Mouse (Mus musculus) thymus, adult 18-20 months (tissue): Measurements from ENCODE around the gene Hadh.

Source experiments
- DNase-seq, 2 experiments: peaks; one replicate each; pipeline ENCODE4 v3.0.0; 2022; ENCODE audit warnings: mixed read lengths in 2 of 2

The Hadh gene

DNA sequence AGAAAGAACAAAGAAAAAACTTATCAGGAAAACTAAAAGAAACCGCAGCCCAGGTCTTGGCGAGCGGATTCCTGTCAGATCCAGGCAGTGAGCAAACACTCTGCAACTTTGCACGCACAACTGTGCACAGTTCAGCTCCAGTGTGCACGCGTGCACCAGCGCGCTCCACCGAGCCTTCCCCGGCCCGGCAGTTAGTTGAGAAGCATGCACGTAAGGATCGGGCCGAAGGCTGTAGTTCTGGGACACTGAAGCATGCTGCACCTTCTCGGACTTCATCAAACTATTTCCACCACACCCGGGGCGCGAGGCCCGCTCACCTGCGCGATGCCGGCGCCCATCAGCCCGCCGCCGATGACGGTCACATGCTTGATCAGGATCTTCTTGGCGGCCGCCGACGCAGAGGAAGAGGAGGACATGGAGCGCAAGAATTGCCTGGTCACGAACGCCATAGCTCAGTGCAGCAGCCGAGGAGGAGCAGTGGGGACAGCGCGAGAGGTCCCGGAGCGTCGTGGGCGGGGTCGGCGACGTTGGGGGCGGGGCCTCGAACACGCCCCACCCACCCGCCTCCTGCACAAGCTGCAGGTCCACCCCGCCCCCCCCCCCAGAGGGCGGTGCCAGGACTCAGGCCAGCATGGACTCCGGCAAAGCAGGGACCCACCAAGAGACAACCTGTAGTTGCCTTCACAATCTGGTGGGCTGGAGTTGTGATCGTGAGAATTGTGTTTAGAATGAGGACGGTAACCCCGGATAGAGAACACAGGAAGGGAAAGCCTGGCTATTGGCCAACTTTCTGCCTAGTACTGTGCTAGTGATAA, at the start of gene Hadh:
Gene Hadh (minus strand): TSS at position 543 of the 815 bp plus-strand sequence.
- peak; percentile 70 to 79 for DNase-seq

DNA sequence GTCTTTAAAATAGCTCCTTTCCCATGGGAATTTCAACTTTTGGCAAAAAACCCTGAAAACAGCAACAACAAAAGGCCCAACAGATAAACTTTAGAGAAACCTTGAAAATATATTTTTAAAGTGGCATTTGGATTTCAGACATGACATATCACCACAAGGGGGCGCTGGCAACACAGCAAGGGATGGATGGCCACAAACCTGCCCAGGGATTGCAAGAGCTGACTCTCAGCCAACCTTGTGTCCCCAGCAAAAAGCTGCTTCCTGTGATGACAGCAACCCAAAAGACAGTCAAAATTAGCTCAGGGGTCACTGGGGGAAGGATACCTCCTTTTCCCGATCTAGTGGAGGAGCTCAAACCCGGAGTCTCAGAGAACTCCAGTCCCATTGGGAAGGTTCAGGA, 48.3 kb upstream of the Hadh start:
- DNase-seq: peak in 1 of 2 experiments; percentile 26

DNA sequence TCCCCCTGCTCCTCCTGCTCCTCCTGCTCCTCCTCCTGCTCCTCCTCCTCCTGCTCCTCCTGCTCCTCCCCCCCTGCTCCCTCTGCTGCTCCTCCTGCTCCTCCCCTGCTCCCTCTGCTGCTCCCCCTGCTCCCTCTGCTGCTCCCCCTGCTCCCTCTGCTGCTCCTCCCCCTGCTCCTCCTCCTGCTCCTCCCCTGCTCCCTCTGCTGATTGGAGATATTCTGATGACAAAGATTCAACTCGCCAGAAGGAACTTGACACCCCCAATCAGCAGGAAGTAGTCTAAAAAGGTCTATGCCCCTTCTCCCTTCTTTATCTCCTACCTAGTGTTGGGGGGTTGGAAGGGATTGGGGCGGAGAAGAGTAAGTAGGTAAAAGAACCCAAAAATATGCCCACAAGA, 46.3 kb upstream of the Hadh start:
- no peak for DNase-seq

DNA sequence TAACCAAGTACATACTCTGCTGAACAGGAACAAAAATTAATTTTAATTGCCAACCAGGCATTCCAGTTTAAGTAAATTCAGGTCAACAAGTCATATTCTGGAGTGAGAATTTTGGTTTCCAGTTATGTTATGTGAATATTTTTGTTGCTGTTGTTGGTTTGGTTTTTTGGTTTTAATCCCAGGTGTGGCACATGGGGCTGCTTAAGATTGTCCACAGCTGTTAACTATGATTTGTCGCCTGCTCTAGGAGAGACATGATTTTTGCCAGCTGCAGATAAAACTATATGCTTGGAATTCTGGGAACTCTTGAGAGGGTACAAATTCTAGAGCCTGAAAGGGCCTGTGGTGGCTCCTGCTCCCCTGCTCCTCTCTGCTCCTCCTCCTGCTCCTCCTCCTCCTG, 45.2 kb upstream of the Hadh start:
- DNase-seq: no peak

DNA sequence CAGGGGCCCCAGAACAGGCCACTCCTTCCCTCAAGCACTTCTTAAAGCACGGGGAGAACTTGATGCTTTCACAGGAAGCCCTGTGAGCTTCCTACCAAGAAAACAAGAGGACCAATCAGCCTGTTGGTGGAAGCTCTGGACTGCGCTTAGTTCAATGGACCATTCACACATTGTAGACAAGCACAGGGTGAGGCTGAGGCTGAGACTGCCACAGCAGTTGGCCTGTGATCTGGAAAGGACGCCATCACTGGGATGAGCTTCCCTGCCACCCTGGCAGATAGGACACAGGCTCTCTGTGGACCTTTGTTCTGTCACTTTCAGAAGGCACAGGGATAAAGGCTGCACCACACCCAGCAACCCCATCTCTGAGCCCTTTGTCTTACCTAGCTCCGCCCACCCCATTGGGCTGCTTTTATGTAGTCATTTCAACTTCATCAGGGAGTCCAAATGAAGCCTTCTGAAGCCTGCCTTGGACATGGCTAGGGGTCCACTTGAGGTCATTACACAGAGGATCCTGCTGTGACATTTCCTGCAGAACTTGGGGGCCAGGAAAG, 44.1 kb upstream of the Hadh start:
- no peak for DNase-seq

DNA sequence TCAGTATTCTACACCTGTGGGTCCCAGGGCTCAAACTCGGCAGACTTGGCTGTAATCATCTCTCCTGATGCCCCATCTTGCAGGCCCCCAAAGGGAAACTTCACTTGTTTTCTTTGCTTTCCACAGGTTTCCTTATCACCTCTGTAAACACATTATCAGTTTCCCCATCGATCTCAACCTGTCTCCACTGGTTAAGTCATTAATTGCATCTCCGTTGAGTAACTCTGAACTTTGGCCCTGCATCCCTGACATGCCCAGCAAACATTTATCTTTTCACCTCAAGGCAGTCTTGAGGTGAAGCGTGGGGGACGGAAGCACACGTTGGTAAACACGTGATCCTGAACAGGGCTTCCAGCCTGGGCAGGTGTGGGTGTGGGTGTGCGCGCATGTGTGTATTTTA, 40.4 kb upstream of the Hadh start:
- no peak for DNase-seq

DNA sequence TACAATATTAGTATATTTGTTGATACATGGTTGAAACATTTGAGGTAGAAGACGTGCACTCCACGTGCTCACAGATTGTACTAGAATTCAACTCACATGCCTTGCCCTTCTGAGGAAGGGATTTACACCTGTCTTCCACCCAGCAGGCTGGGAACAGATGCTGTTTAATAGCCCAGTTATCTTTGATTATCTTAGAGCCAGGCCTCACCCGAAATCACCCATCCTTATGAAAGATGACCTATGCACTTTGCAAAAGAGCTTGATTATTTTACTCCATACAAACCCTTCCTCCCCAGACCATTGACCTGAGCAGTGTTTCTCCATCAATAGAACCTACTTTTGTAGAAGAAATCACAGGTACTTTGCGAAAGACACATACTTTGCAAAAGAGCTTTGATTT, 38.7 kb upstream of the Hadh start:
- no peak for DNase-seq

DNA sequence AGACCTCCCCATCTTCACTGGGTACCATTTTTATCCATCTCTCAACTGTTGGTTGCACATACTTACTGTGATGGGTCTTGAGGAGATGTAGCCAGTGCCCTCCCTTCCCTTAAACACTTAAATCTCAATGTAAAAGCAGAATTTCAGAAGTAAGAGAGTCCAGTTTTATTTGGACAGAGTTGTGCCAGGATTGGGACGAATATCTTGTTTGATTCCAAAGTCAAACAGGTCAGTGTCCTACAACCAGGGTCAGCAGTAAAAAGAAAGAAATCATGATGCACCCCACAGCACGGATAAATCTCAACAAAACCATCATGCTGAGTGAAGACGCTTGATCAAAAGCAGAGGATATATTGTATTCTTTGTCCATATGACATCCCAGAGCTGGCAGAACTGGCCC, 35.9 kb upstream of the Hadh start:
- no peak for DNase-seq

DNA sequence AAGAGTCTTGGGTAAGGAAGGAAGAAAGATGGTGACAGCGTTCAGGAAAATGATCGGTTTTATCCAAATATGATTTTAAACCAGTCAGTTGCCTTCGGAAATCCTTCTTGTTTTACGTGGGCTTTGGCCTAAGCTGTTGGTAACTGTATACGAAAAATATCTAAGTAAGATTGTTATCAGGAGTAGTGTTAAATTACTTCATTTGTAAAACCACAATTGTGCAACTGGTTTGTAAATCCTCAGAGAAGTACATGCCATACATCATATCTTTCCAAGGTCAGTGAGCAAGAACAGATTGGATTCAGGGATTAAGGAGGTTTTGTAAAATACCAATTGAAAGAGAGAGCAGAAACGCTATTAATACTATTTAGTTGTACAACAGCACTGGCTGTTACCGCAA, 34.4 kb upstream of the Hadh start:
- DNase-seq: no peak

DNA sequence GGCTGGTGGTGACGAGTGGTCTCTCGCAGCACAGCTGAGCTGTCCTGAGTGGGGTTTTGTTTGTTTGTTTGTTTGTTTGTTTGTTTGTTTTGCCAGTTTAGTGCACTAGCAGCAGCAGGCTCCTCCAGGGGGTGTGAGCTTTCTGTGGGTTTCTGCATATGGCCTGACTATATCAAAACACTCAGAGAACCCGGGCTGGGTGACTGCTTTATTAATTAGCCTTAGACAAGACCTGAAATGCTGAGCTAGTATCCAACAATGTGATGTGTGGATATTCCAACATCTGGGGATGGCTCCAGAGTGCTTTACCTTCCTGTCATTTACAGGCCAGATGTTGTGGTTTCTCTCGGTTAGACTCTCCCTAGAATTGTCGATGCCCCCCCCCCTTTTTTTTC, 31.4 kb upstream of the Hadh start:
- DNase-seq: no peak

DNA sequence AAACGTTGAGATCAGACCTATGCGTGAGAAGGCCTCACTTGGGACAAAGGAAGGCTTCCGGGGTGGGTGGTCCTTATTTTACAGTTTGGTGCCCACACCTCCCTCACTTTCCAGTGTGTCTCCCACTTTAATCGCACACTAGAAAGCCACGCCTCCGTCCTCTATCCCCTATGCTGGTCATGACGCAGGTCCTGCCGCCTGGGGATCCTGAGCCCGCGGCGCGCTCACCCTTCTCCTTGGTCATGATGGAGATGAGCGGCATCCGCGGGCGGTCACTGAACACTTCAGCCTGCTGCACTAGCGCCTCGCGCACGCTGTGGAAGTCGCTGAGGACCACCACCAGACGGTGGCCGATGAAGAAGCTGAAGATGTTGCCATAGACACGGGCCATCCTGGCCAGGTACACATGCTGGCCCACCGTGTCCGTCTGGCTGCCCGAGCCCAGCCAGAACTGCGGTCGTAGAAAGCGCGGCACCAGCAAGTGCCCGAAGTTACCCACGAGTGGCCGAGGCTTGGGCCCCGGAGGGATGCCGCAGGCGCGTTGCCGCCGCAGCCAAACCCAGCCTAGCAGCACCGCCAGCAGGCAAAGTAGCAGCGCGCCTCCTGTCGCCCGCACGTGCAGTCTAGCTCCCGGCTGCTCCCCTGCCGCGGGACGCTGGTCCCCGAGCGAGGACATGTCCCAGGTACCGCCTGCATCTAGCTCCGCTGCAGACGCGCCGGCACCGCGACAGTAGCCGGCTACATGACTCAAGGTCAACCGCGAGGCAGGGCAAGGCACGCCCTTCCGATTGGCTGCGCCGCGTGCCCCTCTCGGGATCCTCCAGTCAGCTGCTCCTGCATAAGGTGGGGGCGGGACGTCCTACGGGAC, 30.8 kb upstream of the Hadh start, which contains the start of gene Cyp2u1:
Gene Cyp2u1 (minus strand): TSS at position 776 of the 868 bp plus-strand sequence.
- DNase-seq: peak; percentile 85

DNA sequence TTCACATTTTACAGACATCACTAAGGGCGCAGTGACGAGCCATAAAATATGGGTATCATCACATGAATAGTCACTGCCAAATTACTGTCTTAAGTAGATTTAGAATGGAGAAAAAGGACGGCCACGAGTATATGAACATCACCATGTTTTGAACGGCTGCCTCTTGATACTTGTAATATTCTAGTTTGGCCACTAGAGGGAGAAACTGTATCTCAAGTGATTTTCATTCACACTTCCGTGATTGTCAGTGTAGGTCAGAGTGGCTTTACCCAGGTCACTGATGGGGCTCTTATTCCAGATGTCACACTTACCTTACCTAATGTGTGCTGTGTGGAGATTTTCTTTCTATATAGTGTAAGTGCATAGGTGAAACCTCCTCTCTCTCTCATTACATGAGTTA, 28.0 kb upstream of the Hadh start:
- no peak for DNase-seq

DNA sequence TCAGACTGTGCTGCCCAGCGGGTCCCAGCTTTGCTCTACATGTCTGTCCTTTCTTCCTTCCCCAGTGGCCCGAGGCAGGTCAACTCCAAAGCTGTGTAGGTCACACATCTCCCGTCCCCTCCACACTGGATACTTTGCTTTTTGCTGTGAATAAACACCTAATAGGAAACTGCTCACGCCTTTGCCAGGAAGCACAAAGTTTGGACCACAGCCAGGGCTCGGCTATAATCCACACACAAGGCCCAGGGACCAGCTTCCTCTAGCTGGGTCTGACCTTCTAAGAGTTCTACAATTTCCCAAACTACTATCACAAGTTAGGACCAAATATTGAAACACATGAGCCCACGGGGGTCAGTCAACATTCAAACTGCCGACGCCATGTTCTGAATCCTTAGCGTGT, 27.2 kb upstream of the Hadh start:
- no peak for DNase-seq

DNA sequence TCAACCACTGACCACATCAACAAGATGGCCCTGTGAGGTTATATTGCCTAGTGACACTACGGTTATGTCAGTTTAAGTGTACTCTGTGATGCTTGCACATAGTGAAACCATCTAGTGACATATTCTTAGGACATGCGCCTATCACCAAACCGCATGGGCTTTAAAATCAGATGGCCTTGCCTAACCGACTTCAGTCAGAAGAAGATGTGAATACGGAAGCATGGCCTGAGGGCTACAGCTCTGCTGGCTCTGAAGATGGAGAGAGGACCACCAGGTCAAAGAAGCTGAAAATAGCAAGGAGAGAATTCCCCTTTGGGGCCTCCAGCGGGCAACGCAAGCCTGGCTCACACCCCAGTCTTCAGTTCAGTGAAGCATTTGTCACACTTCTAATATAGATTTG, 25.0 kb upstream of the Hadh start:
- DNase-seq: no peak

DNA sequence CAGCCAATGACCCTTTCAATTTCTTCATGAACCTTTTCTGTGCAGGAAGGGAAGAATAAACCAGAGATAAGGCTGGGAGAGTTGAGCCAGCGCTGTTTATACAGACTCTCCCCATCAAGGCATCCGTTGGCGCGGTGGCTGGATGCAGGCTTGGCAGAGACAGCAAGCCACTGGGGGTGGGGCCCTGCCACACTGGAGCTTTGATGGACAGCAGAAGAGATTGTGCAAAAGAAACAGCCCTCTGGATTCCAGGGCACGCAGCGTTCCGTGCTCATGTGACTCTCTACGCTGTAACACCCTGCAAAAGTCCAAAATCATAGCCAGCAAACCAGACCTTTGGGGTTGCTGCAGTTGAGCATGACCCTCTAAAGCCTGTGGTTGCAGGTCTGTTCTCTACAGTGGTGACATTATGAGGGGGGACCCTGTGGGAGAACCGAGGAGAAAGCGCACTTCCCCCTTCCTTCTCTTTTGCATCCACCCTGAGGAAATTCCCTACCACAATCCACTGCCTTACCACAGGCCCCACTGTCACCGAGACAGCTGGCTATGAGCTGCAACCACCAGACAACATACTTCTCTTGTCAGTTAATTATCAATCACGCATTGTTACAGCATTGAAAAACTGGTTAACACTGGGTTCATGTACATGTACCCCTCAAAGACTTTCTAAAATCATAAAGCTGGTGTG, 23.8 kb upstream of the Hadh start:
- no peak for DNase-seq

DNA sequence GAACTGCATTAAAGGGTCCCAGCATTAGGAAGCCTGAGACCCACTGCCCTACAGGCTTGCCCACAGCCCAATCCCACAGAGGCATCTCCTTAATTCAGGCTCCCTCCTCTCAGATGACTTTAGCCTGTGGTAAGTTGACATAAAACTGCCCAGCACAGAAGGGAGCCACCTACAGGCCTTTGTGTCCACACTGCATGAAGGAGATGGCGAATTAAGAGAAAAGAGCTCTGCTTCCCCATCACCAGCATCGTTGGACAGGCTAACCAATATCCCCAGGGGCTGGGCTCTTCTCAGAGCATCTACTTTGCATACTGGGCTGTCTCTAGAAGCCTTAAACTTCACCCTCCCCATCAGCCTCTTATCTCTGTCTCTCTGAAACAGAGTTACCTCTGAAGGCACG, 22.6 kb upstream of the Hadh start:
- no peak for DNase-seq

DNA sequence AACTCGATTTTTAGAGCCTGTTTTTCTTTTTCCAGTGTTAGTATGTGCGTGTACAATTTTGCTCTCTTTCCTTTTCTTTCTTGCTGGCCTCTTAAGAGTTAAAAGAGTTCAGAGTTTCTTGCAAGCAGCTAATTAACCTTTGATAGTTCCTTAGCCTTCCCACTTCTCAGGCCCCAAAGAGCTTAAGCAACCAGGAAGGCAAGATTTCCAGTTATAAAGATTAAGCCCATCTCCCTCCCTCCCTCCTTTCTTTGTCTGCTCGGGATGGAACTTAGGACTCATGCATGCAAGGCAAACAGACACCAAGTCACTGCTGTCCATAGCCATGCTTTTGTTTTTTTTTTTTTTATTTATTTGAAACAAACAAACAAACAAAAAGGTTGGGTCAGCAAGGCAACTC, 21.1 kb upstream of the Hadh start:
- DNase-seq: no peak

DNA sequence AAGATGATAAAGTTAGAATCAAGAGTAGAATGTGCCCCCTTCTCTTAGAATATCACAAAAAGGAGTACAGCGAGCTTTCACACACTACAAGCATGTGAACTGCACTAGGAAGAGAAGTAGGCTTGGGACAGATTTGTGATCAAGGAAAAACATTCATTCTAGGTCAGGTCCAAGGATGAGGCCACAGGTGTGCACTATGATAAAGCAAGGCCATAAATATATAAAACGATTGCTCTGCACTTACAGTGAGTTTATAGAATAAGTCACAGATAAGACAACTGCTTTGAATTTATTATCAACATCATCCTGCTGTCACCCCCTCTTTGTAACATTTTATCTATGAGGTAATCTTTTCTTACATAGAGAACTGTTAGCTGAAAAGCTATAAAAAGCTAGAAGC, 20.4 kb upstream of the Hadh start:
- no peak for DNase-seq

DNA sequence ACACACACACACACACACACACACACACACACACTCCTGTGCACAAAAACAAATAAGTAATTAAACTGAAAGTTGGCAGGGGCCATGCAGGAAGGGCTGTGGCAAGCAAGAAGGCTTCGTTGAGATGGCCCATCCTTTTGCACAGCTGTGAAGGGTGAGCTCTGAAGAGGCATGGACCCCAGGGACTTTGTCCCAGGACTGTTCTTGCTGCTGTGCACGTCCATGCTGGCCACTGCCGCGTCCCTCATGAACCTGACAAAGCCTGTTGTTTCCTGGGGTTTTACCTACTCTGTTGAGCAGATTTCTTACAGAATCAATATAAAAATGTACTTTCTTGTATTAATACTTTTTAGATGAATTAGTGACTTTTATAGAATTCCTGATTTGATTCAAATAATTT, 20.0 kb upstream of the Hadh start:
- DNase-seq: no peak

DNA sequence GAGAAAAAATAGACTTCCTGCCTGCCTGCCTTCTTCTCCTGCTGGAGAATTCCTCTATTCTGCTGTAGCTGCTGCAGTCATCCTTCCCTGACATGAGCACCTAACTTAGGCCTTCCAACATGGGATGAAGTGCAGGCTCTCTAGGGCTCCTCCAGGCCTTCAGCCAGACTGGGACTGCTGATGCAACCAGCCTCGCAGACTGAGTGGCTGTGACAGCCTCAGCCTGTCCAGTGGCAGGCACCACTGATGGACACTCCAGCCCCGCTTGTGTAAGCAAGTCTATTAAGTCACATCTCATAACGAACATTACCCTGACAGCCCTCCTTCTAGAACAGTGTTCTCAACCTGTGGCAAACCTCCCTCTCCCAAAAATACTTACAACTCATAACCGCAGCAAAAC, 2.2 kb upstream of the Hadh start:
- DNase-seq: no peak

DNA sequence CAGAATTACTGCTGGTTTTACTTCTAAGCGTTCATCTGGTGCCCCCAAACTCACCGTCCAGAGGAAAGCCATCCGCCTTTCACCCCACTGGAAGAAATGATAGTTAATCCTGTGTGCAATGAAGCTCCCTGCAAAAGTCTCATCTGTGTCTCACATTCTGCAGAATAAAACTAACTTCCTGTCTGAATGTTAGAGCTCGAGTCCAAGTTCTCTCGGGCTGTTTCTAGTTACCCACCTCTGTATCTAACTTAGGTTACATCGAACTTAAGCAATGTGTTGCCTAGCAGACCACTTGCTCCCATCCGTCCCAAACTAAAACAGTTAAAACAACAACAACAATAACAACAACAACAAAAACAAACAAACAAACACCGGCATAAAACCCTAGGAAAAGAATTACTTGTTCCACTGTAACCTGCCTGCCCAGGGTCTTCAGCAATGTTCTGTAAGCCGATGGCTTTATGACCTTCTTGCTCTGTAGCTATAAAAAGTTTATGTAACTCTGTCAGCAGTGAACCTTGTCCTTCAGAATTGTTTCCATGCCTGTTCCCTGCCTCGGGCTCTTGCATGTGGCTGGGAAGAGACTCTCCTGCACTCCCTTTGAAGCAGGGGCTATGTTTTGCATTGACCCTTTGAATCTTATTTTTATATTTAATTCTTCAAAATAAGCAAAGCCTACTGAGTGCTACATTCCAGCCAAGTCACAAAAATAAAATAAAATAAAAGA, 636 bp upstream of the Hadh start:
- no peak for DNase-seq

DNA sequence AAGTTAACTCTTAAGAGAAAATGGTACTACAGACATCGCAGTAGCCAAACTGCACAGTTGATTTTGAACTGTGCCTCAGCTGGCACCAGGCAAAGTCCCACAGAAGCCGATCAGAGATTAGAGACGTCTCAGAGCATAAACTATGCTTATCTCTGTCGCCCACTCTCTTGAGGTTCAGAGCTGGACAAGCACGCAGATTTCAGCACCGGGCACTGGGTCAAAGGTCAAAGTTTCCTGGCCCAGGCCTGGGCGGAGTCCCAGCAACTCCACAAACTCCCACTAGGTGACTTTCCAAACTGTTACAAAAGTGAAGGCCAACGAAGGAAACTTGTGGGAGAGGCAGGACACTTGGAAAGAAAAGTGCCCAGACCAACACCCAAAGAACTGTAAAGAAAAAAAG, 744 bp downstream of the Hadh start:
- DNase-seq: peak in 1 of 2 experiments; percentile 26

DNA sequence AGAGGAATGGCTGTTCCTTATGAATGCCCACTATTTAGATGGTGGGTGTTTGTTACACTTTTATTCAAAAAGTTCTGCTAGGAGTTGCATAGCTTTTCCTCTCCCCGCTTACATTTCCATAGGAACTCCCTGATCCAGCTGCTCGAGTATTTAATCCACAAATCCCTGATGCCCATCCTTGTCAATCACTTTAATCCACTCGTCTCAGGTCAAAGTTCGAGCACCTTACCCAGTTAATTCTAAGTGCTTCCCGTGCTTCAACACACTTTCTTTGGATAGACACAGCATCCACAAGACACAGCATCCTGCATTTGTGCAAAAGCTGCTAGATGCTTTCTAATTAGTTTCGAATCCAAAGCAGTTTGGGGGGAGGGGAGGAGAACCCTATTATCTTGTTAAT, 1.5 kb downstream of the Hadh start:
- DNase-seq: no peak
